Mouse (Mus musculus) left cerebral cortex, postnatal 25 days (tissue): Measurements from ENCODE around the gene Mtrf1. TPM values are rescaled to one million over a fixed set of nuclear protein-coding genes. Genes with fewer than 3 reads are reported as not detected.
"Not testable (repeated sequence)": the region's sequence is repeated elsewhere in the genome, so short reads cannot be mapped to it uniquely, and the experiment has no call there.

Experiments used
- DNase-seq, 2 experiments: peaks; one replicate each; pipeline ENCODE4 v3.0.0; 2022; ENCODE audit warnings: low spot score in 2 of 2, mixed read lengths in 1 of 2
- intact Hi-C: fragments of 180-260 bp; cut with DNase I; formaldehyde crosslinking; loops from one replicate; pipeline ENCODE4 v1.15.1; 2025
- total RNA-seq, 2 experiments: library from RNA; stranded (reverse); gene quantifications; 2 replicates each; pipeline ENCODE4 v1.2.3; 2021

Gene Mtrf1
- total RNA-seq, result 1 to 10 TPM; 5.4 to 5.8 TPM

DNA sequence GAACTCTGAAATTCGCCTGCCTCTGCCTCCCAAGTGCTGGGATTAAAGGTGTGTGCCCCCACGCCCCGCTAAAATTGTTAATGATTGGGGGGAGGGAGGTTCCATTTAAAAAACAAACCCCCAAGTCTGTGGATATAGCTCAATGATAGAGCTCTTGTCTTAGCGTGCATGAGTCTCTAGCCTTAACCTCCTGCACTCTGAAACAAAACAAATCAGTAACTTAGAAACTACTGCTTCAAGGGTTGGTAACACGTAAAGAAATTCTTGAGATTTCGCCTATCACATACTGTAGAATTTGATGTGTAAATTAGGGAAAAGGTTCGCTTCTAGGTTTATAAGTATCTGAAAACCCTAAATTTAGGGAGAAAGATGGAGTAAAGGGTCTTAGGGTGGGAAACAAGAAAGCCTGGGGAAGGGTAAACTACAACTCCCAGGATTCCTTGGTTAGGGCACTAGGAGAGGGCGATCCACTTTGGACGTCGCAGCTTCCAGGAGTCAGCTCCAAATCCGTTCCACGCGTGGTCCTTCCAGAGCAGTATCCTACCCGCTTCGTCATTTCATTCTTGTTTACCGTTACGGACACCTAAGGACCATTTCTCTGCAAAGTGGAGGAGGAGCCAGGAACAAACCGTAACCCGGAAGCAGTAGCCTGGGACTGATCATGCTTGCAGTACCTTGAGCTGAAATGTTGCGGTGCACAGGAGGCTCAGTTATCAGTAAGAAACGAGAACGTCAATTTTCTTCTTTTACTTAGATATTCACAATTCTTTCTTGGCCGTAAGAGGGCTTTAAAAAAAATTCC lies at the start of gene Mtrf1:
TSS of gene Mtrf1 (plus strand) at position 452 of the 802 bp plus-strand sequence.
- intact Hi-C loops, result loop anchor here (10.0 kb wide), 1 partner anchor 187 kb away; the partner anchor contains the start of gene Sugt1

GRCm38 (mm10) chr14:79358055-79358454 lies 39.5 kb upstream of the Mtrf1 start:
- intact Hi-C loops, result no loop called here
- DNase-seq, result no peak

More for the DNA sequence above, at the start of gene Mtrf1:
- DNase-seq, result peak; percentile 80 to 86

- DNase-seq, result no peak
- intact Hi-C loops, result no loop called here
Measured at GRCm38 (mm10) chr14:79377041-79377440, 20.5 kb upstream of the Mtrf1 start.

- intact Hi-C loops, result no loop called here
- DNase-seq, result no peak
Measured at GRCm38 (mm10) chr14:79383120-79383519, 14.5 kb upstream of the Mtrf1 start.

- intact Hi-C loops, result loop anchor here (5.0 kb wide), 1 partner anchor 266 kb away; no protein-coding TSS in a partner anchor
- DNase-seq, result no peak
Measured at GRCm38 (mm10) chr14:79388304-79388703, 9.3 kb upstream of the Mtrf1 start.

GRCm38 (mm10) chr14:79389438-79390264 lies 7.9 kb upstream of the Mtrf1 start:
- DNase-seq, result peak in 1 of 2 experiments; percentile 12
- intact Hi-C loops, result loop anchor here (5.0 to 10.0 kb wide), 3 partner anchors 38 to 267 kb away; partner anchors contain the start of genes Kbtbd7 and Sugt1

DNA sequence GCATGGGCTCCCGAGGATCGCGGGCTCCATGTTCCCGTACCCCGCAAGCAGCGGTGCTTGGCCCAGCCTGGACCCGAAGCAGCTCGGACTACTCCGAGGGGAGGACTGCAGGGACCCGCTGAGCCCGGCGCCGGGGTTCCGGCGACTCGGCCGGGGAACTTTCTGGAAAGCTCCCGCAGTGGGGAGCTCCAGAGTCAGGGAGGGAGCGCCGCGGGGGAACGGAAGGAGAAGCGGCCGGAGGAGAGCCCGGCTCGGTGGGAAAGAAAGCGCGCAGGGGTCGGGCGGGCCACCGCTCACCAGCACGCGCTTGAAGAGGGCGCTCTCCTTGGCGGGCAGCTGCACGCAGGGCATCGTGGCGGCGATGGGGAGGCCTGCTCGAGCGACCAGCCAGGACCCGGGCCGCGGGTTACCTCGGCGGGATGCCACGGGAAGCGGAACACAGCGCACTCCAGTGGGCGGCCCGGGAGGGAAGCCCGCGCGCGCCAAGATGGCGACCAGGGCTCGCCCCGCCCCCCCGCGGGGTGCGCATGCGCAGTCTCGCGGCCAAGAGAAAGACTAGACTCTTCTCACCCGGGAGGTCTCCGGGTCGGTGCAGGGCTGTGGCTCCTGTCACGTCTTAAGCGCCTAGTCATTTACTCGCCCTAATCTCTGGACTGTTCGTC lies 7.2 kb upstream of the Mtrf1 start, which contains the start of gene Naa16:
TSS of gene Naa16 (minus strand) at position 514 of the 662 bp plus-strand sequence.
- intact Hi-C loops, result loop anchor here (5.0 to 10.0 kb wide), 2 partner anchors 37 to 194 kb away; partner anchors contain the start of genes Kbtbd7 and Sugt1
- peak; percentile 93 to 96 for DNase-seq

GRCm38 (mm10) chr14:79393289-79393688 lies 4.3 kb upstream of the Mtrf1 start:
- no peak for DNase-seq
- intact Hi-C loops, result loop anchor here (2.0 to 10.0 kb wide), 3 partner anchors 34 to 192 kb away; partner anchors contain the start of genes Kbtbd7 and Sugt1

- peak in 1 of 2 experiments; percentile 21 for DNase-seq
- intact Hi-C loops, result loop anchor here (5.0 to 10.0 kb wide), 2 partner anchors 33 to 190 kb away; partner anchors contain the start of genes Kbtbd7 and Sugt1
Measured at GRCm38 (mm10) chr14:79394564-79394963, 3.0 kb upstream of the Mtrf1 start.

- intact Hi-C loops, result no loop called here
- no peak for DNase-seq
Measured at GRCm38 (mm10) chr14:79407641-79408040, 10.1 kb downstream of the Mtrf1 start.

DNA sequence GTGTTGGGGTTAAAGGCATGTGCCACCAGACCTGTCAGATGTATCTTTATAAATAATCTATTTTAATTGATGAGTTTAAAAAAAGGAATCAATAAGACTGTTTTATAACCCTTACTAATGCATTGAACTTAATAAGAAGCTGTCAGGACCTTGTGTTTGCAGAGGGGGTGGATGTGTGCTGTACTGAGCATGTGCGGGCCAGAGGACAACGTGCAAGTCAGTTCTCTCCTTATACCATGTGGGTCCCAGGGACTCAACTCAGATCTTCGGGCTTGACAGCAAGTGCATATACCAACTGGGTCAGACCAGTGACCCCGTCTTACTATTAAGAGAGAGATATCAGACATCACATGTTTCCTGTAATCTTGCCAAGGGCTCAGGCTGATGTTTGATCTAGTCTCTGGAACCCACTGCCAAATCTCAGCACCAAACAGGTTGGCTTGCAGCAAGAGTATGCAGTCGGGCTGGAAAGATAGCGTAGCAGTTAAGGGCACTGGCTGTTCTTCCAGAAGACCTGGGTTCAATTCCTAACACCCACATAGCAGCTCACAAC lies 11.8 kb downstream of the Mtrf1 start:
- DNase-seq, result no peak

DNA sequence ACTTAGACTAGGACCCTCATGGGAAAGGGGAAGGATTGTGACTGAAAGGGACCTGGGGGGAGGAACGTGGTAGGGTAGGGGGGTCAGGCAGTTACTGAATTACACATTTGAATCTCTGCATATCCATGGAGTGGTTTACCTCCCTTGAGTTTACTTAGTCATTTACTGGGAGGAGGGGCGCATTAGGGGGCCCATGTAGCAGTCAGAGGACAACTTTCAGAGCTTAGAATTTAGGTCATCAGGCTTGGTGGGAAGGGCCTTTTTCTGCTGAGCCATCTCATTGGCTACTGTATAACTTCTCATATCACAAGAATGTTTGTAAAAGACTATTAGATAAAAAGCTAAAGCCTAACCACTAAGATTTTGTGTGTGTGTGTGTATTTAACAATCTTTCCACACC lies 13.1 kb downstream of the Mtrf1 start:
- no peak for DNase-seq
- intact Hi-C loops, result no loop called here

More for the DNA sequence above, 11.8 kb downstream of the Mtrf1 start:
- intact Hi-C loops, result no loop called here

DNA sequence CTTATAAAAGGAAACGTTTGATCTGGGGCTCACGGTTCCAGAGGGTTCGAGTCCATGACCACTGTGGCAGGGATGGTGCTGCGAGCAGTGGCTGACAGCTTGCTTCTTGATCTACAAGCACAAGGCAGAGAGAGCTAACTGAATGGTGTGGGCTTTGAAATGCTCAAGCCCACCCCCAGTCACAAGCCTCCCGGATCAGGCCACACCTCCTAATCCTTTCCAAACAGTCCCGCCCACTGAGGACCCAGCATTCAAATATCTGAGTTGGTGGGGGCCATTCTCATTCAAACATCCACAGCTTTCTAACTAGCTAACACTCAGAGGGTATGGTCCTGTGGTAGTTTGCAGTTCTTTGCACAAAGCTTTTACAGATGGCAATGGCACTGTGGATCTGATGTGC lies 15.5 kb downstream of the Mtrf1 start:
- intact Hi-C loops, result no loop called here
- no peak for DNase-seq

- intact Hi-C loops, result no loop called here
- no peak for DNase-seq
Measured at GRCm38 (mm10) chr14:79420083-79420685, 22.6 kb downstream of the Mtrf1 start.

- peak; percentile 95 to 96 for DNase-seq
- intact Hi-C loops, result loop anchor here (5.0 kb wide), 1 partner anchor 34 kb away; the partner anchor contains the start of gene Naa16
Measured at GRCm38 (mm10) chr14:79425979-79426729, 28.6 kb downstream of the Mtrf1 start, which contains the start of gene Kbtbd7. TSS of gene Kbtbd7 (plus strand) at chr14:79426511.

- intact Hi-C loops, result loop anchor here (5.0 kb wide), 1 partner anchor 35 kb away; the partner anchor contains the start of gene Naa16
- not testable (repeated sequence) for DNase-seq
Measured at GRCm38 (mm10) chr14:79426730-79427365, 29.3 kb downstream of the Mtrf1 start.

DNA sequence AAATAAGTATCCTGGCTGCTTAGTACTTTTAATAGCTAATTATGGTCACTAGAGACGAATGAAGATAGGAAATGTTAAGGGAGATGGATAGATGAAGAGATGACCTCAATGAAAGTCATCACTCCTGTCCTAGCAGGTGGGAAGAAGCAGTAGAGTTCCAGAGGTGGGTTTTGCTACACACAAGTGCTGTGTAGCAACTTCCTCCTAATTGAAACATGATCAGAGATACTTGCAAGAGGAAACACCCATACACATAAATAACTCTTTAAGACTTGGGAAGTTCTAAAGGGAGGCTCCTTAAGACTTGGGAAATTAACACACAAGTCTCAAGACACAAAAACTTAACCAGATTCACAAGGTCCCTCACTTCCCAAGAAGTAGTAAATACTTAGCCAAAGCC lies 36.5 kb downstream of the Mtrf1 start:
- no peak for DNase-seq
- intact Hi-C loops, result no loop called here
